Mouse (Mus musculus) cerebellum, adult 11-12 months (tissue): ENCODE results near the gene Mical3.
A peak's percentile ranks its signal among the peaks of the same experiment; 100 is the strongest.

Experiments used
- DNase-seq: peaks from one replicate; pipeline ENCODE4 v3.0.0; 2022

The Mical3 gene

DNA sequence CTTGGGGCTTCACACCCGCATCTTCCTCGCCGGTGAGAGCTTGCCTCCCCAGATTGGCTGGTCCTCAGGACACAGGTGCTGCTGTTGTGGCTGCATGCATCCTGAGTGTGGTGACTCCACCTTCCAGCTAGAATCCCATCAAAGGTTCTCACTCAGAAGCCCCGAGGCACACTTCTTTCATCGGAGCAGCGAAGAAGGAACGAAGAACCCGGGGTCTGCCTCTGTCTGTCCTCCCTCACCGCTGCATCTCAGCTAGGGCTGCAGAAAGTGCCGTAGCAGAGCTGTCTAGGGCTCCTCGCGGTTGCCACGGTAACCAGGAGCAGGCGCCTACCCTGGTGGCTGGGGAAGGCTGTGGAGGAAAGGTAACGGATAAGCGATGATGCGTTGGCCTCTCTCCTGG lies at the start of gene Mical3:
TSS of gene Mical3 (minus strand) at position 227 of the 400 bp plus-strand sequence.
- peak; percentile 76 for DNase-seq

DNA sequence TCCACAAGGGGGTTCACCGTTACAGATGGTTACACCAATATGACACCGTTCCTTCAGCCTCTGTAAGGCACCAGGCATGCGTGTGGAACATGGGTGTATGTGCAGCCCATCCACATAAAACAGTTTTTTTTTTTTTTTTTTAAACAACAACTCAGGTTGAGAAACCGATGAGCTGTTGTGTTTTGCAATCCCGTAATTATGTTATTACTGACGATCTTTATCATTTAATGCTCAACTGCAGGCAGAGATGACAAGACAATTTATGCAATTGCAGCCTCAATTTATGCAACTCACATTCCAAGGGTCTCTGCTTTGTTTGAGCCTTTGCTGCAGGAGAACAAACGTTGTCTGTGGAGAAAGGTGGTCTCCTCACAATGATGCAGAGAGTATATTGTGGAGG lies 49.0 kb upstream of the Mical3 start:
- DNase-seq = no peak

DNA sequence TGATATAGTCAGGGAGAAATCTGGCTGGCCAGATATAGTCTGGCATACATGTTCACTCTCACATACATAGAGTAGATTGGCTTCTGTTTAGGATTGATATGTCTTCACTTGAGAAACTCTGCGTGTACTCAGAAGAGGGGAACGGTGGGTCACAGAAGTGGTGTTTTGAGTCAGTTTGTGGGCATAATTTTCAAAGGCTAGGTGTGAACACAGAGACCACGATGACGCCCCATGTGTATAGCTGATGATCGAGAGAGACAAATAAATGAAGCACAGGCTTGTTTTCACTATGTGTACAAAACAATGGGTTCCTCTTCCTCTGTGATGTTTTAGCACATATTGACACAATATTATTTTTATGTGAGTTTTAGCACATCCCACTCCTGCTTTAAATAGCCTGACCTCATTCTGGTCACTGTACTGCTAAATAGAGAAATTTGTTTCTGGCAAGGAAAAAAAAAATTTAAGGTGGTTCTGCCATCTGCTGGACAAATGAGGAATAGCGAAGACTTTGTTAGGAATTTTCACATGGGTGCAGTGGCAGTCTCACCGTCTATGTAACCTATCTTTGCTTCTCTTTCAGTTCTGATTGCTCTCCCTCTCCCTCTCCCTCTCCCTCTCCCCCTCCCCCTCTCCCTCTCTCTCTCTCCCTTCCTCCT lies 48.0 kb upstream of the Mical3 start:
- DNase-seq = peak; percentile 48

DNA sequence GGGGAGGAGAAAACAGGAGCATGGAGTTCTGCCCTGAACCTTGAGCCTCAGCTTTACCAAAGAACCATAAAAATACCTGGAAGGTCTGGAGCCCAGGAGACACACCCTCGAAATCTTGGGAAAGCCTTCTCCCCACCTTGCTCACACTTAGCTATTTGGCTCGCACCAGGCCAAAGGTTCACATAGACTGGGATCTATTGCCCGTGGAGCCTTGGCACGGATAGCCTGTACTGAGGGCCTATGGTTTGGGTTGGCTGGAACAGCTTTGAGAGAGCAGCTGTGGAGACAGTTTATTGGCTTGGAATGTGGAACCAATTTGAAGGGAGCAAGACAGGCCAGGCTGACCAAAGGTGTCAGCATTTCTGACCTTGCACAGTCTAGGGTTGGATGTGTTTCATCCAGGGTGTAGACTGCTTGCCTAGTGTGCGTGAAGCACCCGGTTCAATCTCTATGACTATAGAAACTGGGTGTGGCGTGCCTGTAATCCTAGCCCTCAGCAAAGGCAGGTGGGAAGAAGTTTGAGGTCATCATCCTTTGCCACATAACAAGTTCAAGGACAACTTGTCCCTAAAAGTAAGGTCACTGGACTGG lies 46.4 kb upstream of the Mical3 start:
- DNase-seq = no peak

DNA sequence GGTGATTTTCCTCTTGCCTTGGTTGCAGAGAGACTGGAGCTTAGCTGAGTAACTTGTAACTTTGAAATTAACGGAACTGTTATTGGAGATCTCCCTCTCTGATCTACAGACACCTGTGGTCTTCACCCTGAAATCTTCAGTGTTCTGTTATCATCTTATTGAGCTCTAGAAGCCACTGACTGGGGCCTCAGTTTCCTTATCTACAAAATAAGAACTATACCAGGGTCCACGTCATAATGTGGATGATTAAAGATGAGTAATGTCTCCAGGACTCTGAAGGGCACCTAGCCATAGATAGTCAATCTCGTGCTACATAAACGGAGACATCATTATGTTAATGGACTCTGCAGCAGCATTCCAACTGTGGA lies 45.9 kb upstream of the Mical3 start:
- DNase-seq = no peak

DNA sequence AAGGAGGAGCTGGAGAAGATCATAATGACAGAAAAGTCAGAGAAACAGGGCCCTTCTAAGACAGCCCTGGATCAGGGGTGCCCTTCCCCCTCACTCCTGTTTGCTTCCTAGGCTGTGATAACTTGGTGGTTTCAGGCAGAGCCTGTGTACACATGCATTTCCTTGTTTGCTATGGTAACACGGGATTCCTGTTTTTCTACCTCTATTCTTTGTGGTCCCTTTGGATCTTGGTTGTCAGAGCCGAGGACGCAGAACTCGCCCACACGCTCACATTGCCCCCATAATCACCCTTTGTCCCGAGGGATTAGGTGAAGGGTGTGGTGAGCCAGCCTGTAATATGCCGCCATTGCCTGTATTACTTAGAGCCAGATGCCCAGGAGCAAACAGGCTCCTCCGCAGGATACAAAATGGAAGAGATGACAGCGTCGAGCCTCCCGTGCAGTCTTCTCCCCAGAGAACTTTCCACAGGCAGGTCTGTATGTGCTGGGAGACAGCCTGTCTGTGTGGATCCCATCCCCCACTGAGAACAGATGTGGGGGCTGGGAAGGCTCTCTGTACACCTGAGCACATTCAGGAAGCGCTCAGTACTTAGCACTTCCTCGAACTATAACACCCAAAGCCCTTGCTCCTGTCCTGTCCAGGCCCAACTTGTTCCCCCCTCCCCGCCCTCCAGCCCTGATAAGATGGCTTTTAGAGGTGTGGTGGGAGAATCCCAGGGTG lies 45.4 kb upstream of the Mical3 start:
- DNase-seq = no peak

DNA sequence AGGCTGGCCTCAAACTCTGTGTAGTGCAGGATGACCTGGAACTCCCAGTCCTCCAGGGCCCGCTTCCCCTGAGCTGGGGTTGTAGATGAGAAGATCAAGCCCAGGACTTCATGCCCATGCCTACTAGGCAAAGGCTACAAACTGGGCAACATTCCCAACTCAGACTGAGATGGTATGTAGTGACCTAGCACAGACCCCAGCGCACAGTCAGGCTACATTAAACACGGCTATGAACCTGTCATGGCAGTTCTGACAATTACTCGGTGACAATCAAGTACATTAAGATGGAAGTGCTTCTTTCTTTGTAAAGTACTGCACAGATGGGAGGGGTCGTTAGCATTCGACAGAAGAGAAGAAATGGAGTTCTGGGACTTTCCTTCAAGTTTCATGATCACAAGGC lies 44.0 kb upstream of the Mical3 start:
- DNase-seq = no peak

DNA sequence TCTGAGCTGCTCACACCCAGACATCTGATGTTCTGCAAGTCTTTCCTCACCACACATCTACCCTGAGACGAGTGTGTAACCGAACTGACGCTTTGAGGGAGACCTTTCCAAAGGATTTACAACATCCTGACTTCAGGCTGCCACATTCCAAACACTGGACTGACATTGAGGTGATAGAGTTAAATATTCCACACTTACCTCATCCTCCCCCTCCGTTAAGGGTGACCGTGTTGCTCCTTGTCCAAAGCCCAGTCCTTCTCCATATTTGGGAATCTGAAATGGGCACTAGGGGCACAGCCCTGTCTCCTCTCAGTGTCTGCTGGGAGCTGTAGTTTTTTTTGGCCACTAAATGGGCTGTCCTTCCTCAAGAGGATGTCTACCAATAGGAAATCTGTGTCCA lies 42.7 kb upstream of the Mical3 start:
- no peak for DNase-seq

DNA sequence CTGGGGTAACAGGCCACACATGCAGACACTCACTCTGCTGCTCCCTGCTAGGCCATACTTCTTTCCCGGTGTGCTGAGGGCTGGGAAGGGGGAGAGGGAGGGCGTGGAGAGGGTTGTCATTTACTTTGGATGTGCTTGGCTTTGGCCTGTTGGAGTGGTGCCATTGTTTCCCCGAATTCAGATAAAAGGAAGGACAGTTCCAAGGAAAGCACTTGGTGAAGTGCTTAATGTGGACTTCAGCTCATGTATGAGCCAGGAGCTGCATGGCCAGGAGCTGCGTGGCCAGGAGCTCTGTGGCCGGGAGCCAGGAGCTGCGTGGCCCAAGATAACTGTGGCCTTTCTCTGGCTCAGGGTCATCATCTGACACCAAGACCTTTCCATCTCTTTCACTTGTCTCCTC lies 40.3 kb upstream of the Mical3 start:
- no peak for DNase-seq

DNA sequence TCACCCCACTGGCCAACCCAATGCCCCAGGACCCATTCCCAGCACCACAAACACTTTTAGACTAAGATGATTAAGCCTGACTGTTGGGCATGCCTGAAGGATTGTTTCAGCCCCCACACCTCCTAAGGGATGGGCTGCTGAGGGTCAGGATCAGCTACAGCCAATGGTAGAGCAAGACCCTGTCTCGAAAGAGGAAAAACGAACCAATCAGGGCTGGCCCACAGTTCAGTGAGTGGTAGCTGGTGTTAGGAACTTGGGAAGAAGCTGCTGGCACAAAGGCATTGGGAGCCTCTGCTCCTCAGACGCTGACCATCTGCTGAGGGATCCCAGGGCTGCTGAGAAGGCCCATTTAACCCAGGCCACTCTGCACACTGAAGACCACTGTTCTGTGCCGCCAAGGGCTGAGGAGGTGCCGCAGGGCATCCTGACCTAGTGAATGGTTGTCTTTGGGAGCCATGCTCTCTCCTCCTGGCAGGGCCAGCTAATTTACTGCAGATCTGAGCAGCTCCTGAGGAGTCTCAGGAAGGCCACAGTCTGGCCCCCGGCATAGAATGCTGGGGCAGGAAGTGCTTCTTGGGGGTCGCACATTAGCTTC lies 36.7 kb upstream of the Mical3 start:
- no peak for DNase-seq

DNA sequence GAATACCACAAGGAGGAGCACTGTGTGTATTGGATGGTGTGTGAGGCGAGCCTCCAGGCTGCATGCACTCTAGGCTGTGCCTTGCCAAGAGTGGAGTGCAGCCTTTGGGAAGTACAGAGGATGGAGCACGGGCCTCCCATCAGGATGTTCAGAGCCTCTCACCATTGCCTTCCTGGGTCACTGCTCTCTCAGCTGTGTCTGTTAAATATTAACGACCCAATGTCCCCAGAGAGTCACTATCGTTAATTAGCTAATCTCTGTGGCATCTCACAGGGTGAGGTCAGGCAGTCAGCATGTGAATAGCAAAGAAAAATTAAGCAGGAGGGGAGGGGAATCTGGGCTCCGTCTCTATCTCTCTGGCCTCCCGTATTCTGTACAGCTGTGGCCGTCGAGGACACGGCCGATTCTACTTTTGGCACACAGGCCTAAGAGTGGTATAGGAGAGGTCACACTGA lies 35.3 kb upstream of the Mical3 start:
- no peak for DNase-seq

DNA sequence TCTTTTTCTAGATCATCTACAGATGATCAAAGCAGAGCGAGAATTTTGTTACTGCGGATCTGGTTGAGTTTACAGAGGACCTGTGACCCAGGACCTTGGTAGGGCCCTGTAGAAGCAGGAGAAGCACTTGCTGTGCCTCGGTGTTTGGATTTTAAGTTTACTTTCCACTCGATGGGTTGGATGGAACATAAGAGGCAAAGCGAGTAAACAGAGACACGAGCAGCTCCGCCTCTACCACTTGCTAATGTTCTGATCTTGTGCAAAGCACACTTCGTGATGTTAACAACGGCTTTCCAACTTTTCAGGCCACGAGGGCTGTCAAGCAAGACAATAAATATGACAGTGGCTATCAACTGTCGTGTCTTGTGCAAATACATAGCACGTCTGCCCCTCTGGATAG lies 31.8 kb upstream of the Mical3 start:
- DNase-seq = no peak

DNA sequence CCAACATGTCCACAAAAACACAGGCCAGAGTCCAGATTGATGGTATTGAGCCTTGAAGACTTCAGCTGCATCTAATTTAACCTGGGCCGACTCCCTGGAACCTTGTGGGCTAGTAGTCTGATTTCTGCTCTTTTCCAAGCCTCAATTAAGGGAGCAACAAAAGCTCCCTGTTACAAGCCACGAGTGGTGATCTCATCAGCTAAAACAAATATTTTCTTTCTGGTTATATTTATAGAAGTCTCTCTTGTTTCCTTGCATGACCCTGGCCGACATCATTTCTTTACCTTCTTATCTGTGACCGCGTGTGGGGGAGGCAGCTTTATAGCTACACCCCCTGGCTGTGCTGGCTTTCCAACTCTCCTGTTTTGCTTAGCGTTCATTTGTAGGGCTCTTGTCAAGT lies 29.3 kb upstream of the Mical3 start:
- no peak for DNase-seq

DNA sequence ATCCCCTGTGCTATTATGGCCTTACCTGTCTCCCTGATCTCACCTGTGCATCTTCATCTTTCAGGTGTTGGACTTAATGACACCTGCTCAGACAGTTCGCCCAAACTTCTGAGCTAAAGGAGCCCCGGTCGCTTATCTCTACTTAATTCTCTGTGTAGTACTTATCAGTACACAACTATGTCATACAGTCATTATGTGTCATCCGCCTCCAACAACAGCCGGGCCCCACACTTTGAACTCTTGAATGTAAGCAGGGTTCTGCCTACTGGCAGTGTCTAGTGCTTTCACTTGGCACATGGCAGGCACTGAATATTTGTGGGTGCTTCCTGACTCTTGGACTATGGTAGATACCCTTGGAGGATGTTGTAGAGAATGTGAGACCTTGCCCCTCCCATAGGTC lies 28.8 kb upstream of the Mical3 start:
- DNase-seq = no peak

DNA sequence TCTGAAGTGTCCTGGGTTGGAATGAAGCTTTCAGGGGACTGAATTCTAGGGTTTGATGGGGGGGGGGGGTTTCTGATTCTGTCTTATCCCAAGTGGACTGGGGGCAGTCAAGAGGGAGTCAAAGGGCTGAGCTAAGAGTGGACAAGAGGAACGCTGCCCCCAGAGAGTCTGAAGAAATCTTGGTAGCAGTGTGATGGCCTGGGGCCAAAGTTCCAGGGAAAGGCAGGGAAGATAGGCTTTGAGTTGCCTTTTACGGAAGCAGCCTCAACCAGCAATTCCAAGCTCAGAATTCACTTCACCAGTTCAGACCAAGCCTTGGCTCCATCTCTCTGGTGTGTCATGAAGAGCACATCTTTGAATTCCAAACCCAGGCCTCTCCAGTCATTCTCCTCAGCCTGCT lies 25.2 kb upstream of the Mical3 start:
- DNase-seq = no peak

DNA sequence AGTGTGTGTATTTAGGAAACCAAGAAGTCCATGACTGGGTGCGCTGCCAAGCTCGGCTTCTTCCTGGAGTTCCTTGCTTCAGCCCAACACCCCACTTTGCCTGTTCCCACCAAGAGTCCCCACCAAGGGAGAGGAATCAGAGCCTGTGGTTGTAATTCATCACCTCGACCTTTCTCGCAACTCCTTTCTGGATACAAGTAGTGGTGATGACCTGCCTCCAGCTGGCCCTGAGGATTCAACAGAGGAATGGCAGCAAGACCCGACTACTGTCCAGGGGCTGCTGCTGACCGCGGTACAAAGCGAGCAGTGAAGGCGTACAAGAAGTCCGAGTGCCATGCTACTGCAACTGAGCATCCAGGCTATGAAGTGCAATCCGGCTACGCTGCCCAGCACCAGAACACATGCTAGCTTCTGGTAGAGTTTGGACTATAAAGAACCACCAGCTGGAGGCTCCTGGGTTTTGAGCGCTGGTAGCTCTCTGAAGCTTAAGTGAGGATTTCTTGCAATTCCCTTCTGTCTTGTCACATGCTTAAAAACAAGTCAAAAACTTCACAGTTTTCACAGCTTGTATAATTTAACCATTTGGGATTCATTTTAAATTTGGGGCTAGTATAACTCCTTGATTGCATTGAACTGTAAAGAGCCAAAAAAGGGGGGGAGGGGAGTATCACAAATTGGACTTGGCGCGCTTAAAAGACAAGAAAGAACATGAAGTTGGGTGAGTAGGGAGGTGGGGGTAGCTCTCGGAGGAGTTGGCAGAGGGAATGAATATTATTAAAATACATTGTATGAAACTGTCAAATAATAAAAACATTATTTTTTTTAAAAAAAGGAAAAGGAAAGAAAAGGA lies 23.9 kb upstream of the Mical3 start:
- no peak for DNase-seq

DNA sequence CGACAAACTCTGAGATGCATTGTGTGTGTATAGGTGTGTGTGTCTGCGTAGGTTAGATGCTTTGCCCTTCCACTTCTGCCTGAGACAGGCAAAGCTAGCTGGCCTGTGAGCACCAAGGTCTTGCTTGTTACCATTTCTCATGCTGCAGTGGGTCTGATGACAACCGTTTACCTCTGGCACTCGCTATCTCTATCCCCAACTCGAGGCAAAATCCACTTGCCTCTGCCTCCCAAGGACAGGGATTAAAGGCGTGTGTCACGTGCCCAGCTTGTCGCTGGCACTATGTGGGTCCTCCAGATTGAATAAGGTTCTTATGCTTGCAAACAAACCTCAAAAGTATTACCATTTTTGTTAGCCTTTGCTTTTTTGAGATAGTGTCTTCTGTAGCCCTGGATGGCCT lies 22.4 kb upstream of the Mical3 start:
- no peak for DNase-seq

DNA sequence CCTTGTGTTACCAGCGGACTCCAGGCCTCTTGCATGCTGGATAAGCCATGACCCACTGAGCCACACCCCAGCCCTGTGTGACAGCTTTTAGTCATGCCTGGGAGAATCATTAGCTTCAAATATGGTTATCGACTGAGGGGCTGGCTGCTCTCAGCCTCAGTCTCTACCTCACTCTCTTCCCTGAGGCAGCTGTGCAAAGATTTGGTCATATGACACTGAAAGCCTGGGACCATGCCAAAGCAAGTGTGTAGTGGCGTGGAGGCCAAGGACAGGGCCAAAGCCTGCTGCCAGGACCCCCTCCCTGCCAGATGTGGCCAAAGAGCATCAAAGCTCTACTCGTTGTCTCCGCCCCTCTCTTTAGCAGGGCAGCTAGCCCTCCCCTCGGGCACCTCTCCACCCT lies 20.9 kb upstream of the Mical3 start:
- DNase-seq = no peak

DNA sequence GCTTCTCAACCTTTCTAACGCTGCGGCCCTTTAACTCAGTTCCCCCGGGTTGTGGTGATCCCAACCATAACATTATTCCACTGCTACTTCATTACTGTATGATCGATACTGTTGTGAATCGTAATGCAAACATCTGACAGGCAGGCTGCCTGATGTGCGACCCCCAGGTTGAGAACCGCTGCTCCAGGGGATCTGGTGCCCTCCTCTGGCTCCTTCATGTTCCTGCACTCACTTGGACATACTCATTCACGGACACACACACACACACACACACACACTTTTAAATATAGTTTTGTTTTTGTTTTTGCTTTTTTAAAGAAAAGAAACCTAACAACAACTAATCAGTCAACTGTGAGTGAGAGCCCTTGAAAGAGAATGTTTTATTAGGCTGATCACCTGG lies 19.3 kb upstream of the Mical3 start:
- no peak for DNase-seq

DNA sequence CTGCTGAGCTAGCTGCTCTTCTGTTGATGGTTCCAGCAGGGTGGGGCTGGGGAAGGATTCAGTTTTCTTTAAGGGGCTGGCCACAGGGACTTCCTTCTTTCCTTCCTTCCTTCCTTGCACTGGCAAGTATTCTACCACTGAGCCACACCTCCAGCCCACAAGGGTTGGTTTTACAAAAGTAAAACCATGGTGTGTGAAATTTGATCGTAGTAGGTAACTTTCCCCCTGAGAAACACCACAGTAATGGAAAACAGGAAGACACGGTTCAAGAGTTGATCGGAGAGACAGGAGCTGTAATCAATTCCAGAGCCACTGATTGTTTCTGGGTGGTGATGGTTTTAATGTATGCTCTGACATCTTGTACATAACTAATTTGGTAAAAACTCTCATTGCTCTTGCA lies 18.6 kb upstream of the Mical3 start:
- no peak for DNase-seq

DNA sequence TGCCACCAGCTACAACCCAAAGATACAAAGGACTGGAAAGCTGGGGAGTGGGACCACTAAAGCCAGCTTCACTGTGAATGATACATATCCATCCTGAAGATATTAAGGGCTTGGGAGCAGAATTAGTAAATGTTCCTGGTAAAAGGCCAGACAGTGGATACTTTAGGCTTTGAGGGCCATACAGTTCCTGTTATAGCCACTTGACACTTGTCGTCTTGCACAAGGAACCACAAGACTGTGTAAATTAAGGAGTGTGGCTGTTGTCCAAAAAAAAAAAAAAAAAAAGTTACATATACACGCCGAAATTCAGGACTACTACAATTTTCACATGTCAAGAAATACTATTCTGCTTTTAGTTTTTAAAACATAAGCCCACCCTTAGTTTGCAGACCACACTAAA lies 17.6 kb upstream of the Mical3 start:
- no peak for DNase-seq

DNA sequence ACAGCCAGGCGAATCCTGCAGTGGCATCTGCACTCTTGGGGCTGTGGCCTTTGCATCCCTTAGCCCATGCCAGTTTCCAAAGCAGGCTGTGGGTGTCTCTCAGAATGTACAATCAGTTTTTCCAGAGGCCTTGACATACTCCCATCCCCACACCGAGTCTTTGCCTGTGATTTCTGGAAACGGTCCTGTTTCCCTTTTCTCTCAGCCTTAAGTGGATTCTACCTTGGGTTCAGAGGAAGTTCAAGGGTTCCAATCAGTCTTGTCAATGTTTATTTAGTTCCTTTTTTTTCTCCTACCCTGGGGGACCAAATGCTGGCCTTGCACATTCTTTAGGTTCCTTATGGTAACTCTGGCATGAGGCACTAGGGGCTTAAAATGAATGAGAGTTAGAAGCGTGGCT lies 16.0 kb upstream of the Mical3 start:
- DNase-seq = no peak

DNA sequence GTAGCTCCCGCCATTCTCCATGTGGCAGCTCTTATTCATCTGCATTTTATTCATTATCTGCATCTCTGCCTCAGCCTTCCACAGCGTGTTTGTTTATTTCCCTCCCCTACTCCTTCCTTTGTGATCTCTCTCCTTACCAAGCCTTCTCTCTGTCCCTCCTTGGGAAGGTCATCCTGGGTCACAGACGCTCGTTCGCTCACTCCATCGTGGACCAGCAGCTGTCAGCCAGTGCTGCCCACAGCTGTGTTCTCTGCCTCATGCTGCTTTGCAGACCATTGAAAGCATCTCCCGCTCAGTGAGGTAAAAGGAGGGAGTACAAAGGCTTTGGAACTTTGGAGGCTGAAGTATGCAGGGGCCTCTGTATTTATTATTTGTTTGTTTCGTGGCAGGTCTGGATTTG lies 15.1 kb upstream of the Mical3 start:
- DNase-seq = no peak
